Mouse (Mus musculus) liver, adult 2 months (tissue): ENCODE measurements around the gene Cubn.

Experiments used
- CTCF ChIP-seq: fragments of 200-500 bp; IDR thresholded peaks from 2 replicates; pipeline ENCODE4 v1.5.1; 2011; ENCODE audit warnings: low read depth, low read length, control low read depth
- POLR2A ChIP-seq: fragments of 200-500 bp; IDR thresholded peaks from 2 replicates; pipeline ENCODE4 v1.6.1; 2011; ENCODE audit warnings: low read length, control low read depth; ENCODE audit not compliant: insufficient read depth; ENCODE audit errors: extremely low read depth

GRCm38 (mm10) chr2:13352112-13352728 is 139.4 kb downstream of the Cubn start:
- TF ChIP-seq POLR2A (no peak), CTCF (no peak)
